Mouse (Mus musculus) lung, postnatal 0 days (tissue): ENCODE measurements around the gene Psmd13. TPM values are rescaled to one million over a fixed set of nuclear protein-coding genes. Genes with fewer than 3 reads are reported as not detected.
"Not testable (repeated sequence)": the region's sequence is repeated elsewhere in the genome, so short reads cannot be mapped to it uniquely, and the experiment has no call there.

Source experiments
- ATAC-seq: fragments of 200-750 bp; cut with Nextera tagmentation; 2 replicates; pipeline ENCODE4 v1.8.0; 2017; ENCODE audit warnings: moderate library complexity
- DNase-seq: peaks from one replicate; pipeline ENCODE4 v3.0.0-alpha.2; 2016; ENCODE audit warnings: low spot score
- H3K27ac ChIP-seq: fragments of 300-500 bp; sonication (generic); 2 replicates; pipeline ENCODE4 v1.5.1; 2014; ENCODE audit warnings: antibody characterized with exemption, mild to moderate bottlenecking, low read length, mixed read lengths
- H3K27me3 ChIP-seq: fragments of 300-500 bp; sonication (generic); replicated peaks from 2 replicates; pipeline ENCODE4 v1.6.1; 2014; ENCODE audit warnings: low read length, mixed read lengths; ENCODE audit not compliant: insufficient read depth
- H3K36me3 ChIP-seq: fragments of 300-500 bp; sonication (generic); 2 replicates; pipeline ENCODE4 v1.6.1; 2014; ENCODE audit warnings: low read length, mixed read lengths; ENCODE audit not compliant: insufficient read depth
- H3K4me1 ChIP-seq: fragments of 300-500 bp; sonication (generic); 2 replicates; pipeline ENCODE4 v1.6.1; 2014; ENCODE audit warnings: antibody characterized with exemption, low read depth, low read length, mixed read lengths; ENCODE audit not compliant: insufficient read depth
- H3K4me2 ChIP-seq: fragments of 300-500 bp; sonication (generic); replicated peaks from 2 replicates; pipeline ENCODE4 v1.6.1; 2014; ENCODE audit warnings: low read depth, mild to moderate bottlenecking, low read length, moderate library complexity, mixed read lengths
- H3K4me3 ChIP-seq: fragments of 300-500 bp; sonication (generic); 2 replicates; pipeline ENCODE4 v1.5.1; 2014; ENCODE audit warnings: low read depth, low read length
- H3K9ac ChIP-seq: fragments of 300-500 bp; sonication (generic); replicated peaks from 2 replicates; pipeline ENCODE4 v1.6.1; 2014; ENCODE audit warnings: low read depth, mild to moderate bottlenecking
- H3K9me3 ChIP-seq: fragments of 300-500 bp; sonication (generic); 2 replicates; pipeline ENCODE4 v1.6.1; 2016; ENCODE audit warnings: low read length, mixed read lengths
- CTCF ChIP-seq: IDR thresholded peaks from 2 replicates; pipeline ENCODE4 v1.5.1; 2016; ENCODE audit warnings: antibody characterized with exemption, mild to moderate bottlenecking
- EP300 ChIP-seq: IDR thresholded peaks from 2 replicates; pipeline ENCODE4 v1.6.1; 2016; ENCODE audit warnings: antibody characterized with exemption, mild to moderate bottlenecking, control low read depth
- WGBS: fragments of 180-500 bp; shearing (Covaris S2); extraction: QIAGEN DNeasy Blood & Tissue Kit; methylation state at CpG from one replicate; pipeline ENCODE4 v1.1.7; 2014; 5-methylcytosine and 5-hydroxymethylcytosine counted together
- polyA plus RNA-seq: library from polyadenylated mRNA; unstranded; fragments of >200 nt; fragmentation: Nextera tagmentation; extraction: Ambion mirVana; gene quantifications from 2 replicates; pipeline ENCODE4 v1.2.1, GENCODE M21; 2015

Gene Psmd13
- polyA plus RNA-seq, 1 experiment from 2014 or later = 164 TPM

- no peak for TF ChIP-seq CTCF
- no peak for TF ChIP-seq EP300
- peak overlapping the region; percentile 67 for H3K4me2 ChIP-seq
- no peaks in the 10 kb centered on the region for H3K9me3 ChIP-seq
- H3K36me3 ChIP-seq = peaks cover 9% of the 10 kb centered on the region; the same call in 1 of the 2 replicates
- ATAC-seq (no peak), DNase-seq (no peak)
- WGBS = 9% methylated on average over 8 of the region's 8 CpGs
- peak overlapping the region; percentile 58 for H3K9ac ChIP-seq
- peak overlapping the region; percentile 73 for H3K4me3 ChIP-seq
- H3K27me3 ChIP-seq = no peaks in the 10 kb centered on the region
- no peak overlapping the region for H3K27ac ChIP-seq
- no peaks in the 10 kb centered on the region for H3K4me1 ChIP-seq
Measured at GRCm38 (mm10) chr7:140880865-140881515, 778 bp upstream of the Psmd13 start.

GRCm38 (mm10) chr7:140882469-140882803, 668 bp downstream of the Psmd13 start:
- WGBS = 1% methylated on average over 12 of the region's 12 CpGs
- ATAC-seq = peak; percentile 8
- Histone ChIP-seq H3K4me2 (peak overlapping the region; percentile 67), H3K27ac (peak overlapping the region; percentile 77), H3K4me3 (peak overlapping the region; percentile 73), H3K9me3 (no peaks in the 10 kb centered on the region), H3K36me3 (peaks cover 4% of the 10 kb centered on the region; the same call in 1 of the 2 replicates), H3K27me3 (no peaks in the 10 kb centered on the region), H3K9ac (peak overlapping the region; percentile 60), H3K4me1 (no peaks in the 10 kb centered on the region)
- TF ChIP-seq CTCF (no peak), EP300 (no peak)
- no peak for DNase-seq

- ATAC-seq, H3K27me3 ChIP-seq, H3K4me3 ChIP-seq, H3K27ac ChIP-seq, H3K4me1 ChIP-seq, H3K9me3 ChIP-seq, H3K4me2 ChIP-seq, H3K9ac ChIP-seq, DNase-seq: not testable (repeated sequence)
- 97% methylated on average over 16 of the region's 16 CpGs for WGBS
- peaks cover 41% of the 10 kb centered on the region for H3K36me3 ChIP-seq
Measured at GRCm38 (mm10) chr7:140890636-140891035, 8.9 kb downstream of the Psmd13 start.

GRCm38 (mm10) chr7:140894031-140894430, 12.3 kb downstream of the Psmd13 start:
- WGBS = 91% methylated on average over 7 of the region's 7 CpGs
- ATAC-seq (no peak), DNase-seq (no peak)
- H3K27me3 ChIP-seq = no peaks in the 10 kb centered on the region
- no peak overlapping the region for H3K27ac ChIP-seq
- H3K9me3 ChIP-seq = no peaks in the 10 kb centered on the region
- H3K4me1 ChIP-seq = no peaks in the 10 kb centered on the region
- no peak overlapping the region for H3K4me2 ChIP-seq
- TF ChIP-seq CTCF (no peak), EP300 (no peak)
- H3K4me3 ChIP-seq = no peak overlapping the region
- peaks cover 51% of the 10 kb centered on the region for H3K36me3 ChIP-seq
- no peak overlapping the region for H3K9ac ChIP-seq

- H3K9me3 ChIP-seq = no peaks in the 10 kb centered on the region
- no peak for DNase-seq
- 90% methylated on average over 3 of the region's 3 CpGs for WGBS
- H3K4me3 ChIP-seq = no peak overlapping the region
- no peak for TF ChIP-seq EP300
- no peak for TF ChIP-seq CTCF
- H3K4me1 ChIP-seq = no peaks in the 10 kb centered on the region
- no peak overlapping the region for H3K9ac ChIP-seq
- H3K27me3 ChIP-seq = no peaks in the 10 kb centered on the region
- H3K36me3 ChIP-seq = peaks cover 45% of the 10 kb centered on the region
- no peak overlapping the region for H3K27ac ChIP-seq
- H3K4me2 ChIP-seq = no peak overlapping the region
- ATAC-seq = no peak
Measured at GRCm38 (mm10) chr7:140894611-140895010, 12.8 kb downstream of the Psmd13 start.

GRCm38 (mm10) chr7:140897863-140898262, 16.1 kb downstream of the Psmd13 start:
- Histone ChIP-seq H3K4me2 (no peak overlapping the region), H3K27me3 (no peaks in the 10 kb centered on the region), H3K9ac (no peak overlapping the region), H3K4me1 (no peaks in the 10 kb centered on the region), H3K36me3 (peaks cover 31% of the 10 kb centered on the region), H3K27ac (no peak overlapping the region), H3K9me3 (no peaks in the 10 kb centered on the region), H3K4me3 (no peak overlapping the region)
- no peak for TF ChIP-seq CTCF
- ATAC-seq (no peak), DNase-seq (no peak)
- 89% methylated on average over 7 of the region's 7 CpGs for WGBS

- Histone ChIP-seq H3K27ac (no peak overlapping the region), H3K36me3 (peaks cover 25% of the 10 kb centered on the region), H3K9me3 (no peaks in the 10 kb centered on the region), H3K27me3 (no peaks in the 10 kb centered on the region), H3K4me1 (no peaks in the 10 kb centered on the region), H3K4me3 (no peak overlapping the region), H3K4me2 (no peak overlapping the region), H3K9ac (no peak overlapping the region)
- no peak for TF ChIP-seq EP300
- no peak for TF ChIP-seq CTCF
- no peak for ATAC-seq
- DNase-seq = no peak
- 80% methylated on average over 3 of the region's 3 CpGs for WGBS
Measured at GRCm38 (mm10) chr7:140899121-140899520, 17.4 kb downstream of the Psmd13 start.
